Mouse (Mus musculus) lung, embryonic 15.5 days (tissue): Measurements from ENCODE around the gene Tmem221. TPM values are rescaled to one million over a fixed set of nuclear protein-coding genes. Genes with fewer than 3 reads are reported as not detected.

Experiments
- ATAC-seq: fragments of 200-750 bp; cut with Nextera tagmentation; 2 replicates; pipeline ENCODE4 v1.8.0; 2017; ENCODE audit warnings: moderate number of reproducible peaks, borderline replicate concordance; ENCODE audit not compliant: low FRiP score, low TSS enrichment; ENCODE audit errors: extremely low read depth
- H3K27ac ChIP-seq: fragments of 300-500 bp; sonication (generic); 2 replicates; pipeline ENCODE4 v1.5.1; 2015; ENCODE audit warnings: moderate library complexity, mild to moderate bottlenecking, inconsistent platforms
- H3K27me3 ChIP-seq: fragments of 300-500 bp; sonication (generic); 2 replicates; pipeline ENCODE4 v1.6.1; 2015; ENCODE audit warnings: inconsistent platforms
- H3K36me3 ChIP-seq: fragments of 300-500 bp; sonication (generic); 2 replicates; pipeline ENCODE4 v1.6.1; 2015; ENCODE audit warnings: inconsistent platforms
- H3K4me1 ChIP-seq: fragments of 300-500 bp; sonication (generic); 2 replicates; pipeline ENCODE4 v1.6.1; 2015; ENCODE audit warnings: inconsistent platforms
- H3K4me2 ChIP-seq: fragments of 300-500 bp; sonication (generic); 2 replicates; pipeline ENCODE4 v1.6.1; 2015; ENCODE audit warnings: inconsistent platforms, mild to moderate bottlenecking, moderate library complexity
- H3K4me3 ChIP-seq: fragments of 300-500 bp; sonication (generic); 2 replicates; pipeline ENCODE4 v1.5.1; 2015; ENCODE audit warnings: mild to moderate bottlenecking, inconsistent platforms
- H3K9ac ChIP-seq: fragments of 300-500 bp; sonication (generic); 2 replicates; pipeline ENCODE4 v1.6.1; 2015; ENCODE audit warnings: inconsistent platforms
- H3K9me3 ChIP-seq: fragments of 300-500 bp; sonication (generic); 2 replicates; pipeline ENCODE4 v1.6.1; 2016; ENCODE audit warnings: inconsistent platforms
- WGBS: fragments of 180-500 bp; shearing (Covaris S2); methylation state at CpG from one replicate; pipeline ENCODE4 v1.1.7; 2015; 5-methylcytosine and 5-hydroxymethylcytosine counted together
- polyA plus RNA-seq: library from polyadenylated mRNA; unstranded; fragments of >200 nt; fragmentation: Nextera tagmentation; extraction: Ambion mirVana; gene quantifications from 2 replicates; pipeline ENCODE4 v1.2.1, GENCODE M21; 2015

Gene Tmem221
- polyA plus RNA-seq, 1 experiment from 2014 or later: 4.6 TPM

DNA sequence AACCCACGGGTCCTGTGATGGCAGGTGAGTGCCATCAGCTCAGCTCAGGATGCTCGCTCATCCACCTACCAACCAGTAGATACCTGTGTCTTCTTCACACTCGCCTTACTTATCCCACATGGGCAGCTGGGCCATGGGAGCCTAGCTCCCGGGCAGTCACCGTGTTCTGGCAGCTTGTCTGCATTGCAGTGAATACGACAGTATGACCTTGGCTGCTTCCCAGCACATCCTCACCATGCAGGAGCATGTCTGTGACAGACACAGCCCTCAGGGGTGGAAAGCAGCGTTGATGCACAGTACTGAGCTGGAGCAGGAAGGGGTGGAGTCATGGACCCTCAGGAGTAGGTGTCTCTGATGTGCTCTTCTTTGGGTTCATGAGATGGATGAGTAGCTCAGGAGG, 15.8 kb upstream of the Tmem221 start:
- Histone ChIP-seq H3K4me1 (peaks cover 27% of the 10 kb centered on the region), H3K9me3 (no peaks in the 10 kb centered on the region), H3K27ac (no peak overlapping the region), H3K9ac (no peak overlapping the region), H3K27me3 (no peaks in the 10 kb centered on the region), H3K4me3 (no peak overlapping the region), H3K4me2 (no peak overlapping the region), H3K36me3 (no peaks in the 10 kb centered on the region)
- 58% methylated on average over 7 of the region's 7 CpGs for WGBS
- no peak for ATAC-seq

DNA sequence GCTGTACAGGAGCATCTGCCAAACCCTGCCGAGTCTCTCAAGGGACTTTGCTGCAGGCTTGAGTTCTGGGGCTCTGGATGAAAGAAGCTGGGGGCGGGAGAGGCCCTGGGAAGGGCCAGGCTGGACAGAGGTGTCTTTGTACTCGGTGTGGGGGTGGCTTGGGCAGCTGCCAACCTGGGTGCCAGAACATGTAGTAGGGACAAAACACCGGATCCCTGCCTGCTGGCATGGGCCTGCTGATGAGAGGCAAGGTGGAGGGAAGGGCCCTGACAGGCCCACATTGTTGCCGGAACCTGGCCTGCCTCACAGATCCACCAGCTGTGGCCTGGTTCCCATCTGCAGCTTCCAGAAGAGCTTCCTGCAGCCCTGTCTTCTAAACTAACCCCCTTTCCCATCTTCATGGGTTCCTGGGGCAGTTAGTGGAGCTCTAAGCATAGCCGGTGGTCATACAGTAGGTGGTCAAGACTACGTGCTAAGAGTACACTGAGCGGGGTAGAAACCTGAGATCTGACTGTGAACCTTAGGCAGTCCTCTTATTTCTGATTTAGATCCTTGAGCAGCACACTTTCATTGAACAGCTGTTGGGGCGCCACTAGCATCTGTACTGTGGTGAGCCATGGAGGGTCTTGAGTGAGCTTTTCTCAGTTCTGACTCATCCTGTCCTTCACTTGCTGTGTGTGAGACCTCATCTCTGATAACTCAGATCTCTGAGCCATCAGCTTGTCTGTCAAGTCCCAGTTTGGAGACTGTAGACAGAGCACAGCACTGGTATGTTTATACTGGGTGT, 14.4 kb upstream of the Tmem221 start:
- WGBS: 51% methylated on average over 9 of the region's 9 CpGs
- Histone ChIP-seq H3K4me1 (peaks cover 40% of the 10 kb centered on the region), H3K9ac (no peak overlapping the region), H3K4me3 (no peak overlapping the region), H3K27ac (peak overlapping the region; percentile 83), H3K9me3 (no peaks in the 10 kb centered on the region), H3K4me2 (peak overlapping the region; percentile 13; the same call in 1 of the 2 replicates), H3K36me3 (no peaks in the 10 kb centered on the region), H3K27me3 (no peaks in the 10 kb centered on the region)
- ATAC-seq: no peak

DNA sequence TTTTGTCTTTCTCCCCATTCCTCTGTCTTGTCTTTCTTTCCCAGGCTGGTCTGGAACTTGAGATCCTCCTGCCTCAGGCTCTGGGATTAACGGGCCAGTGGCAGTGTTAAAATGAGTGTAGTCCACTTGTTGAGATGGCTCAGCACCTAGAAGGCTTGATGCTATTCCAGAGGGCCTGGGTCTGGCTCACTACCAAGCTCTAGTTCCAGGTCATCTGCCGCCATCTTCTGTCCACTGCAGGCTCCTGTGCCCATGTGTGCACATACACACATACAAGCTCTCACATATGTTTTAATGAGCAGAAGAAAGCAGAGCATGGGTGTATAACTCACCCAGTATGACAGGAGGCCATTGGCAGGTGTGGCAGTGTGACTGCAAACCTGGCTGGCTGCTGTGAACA, 13.4 kb upstream of the Tmem221 start:
- no peak overlapping the region for H3K9ac ChIP-seq
- peaks cover 40% of the 10 kb centered on the region for H3K4me1 ChIP-seq
- no peaks in the 10 kb centered on the region for H3K36me3 ChIP-seq
- H3K4me2 ChIP-seq: no peak overlapping the region
- no peak for ATAC-seq
- WGBS: 82% methylated on average over 2 of the region's 2 CpGs
- peak overlapping the region; percentile 83; the same call in 1 of the 2 replicates for H3K27ac ChIP-seq
- no peaks in the 10 kb centered on the region; the same call in 1 of the 2 replicates for H3K27me3 ChIP-seq
- no peak overlapping the region; the same call in 1 of the 2 replicates for H3K4me3 ChIP-seq
- no peaks in the 10 kb centered on the region for H3K9me3 ChIP-seq

DNA sequence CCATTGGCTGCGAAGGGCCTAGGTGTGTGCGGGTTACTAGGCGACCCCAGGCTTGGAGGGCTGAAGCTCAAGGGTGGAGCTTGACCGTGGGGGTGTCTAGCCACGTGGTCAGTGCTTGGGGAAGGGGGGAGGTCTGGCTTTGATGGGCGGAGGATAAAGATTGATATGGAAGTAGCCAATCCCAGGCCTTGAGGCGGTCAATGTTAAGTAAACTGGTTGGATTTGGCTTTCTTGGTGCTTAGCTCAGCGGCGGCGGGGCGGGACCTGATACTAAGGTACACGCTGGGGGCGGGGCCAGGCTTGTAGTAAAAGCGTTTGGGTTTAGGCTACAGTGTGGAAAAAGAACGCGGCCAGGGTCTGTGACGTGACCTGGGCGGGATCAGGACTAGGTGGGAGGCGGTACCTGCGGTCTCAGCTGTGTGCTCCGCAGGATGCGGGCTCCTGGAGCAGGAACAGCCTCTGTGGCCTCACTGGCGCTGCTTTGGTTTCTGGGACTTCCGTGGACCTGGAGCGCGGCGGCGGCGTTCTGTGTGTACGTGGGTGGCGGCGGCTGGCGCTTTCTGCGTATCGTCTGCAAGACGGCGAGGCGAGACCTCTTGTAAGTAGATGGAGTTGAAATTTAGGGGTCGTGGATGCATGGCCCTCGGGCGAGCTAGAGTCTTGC, 11.8 kb upstream of the Tmem221 start:
- Histone ChIP-seq H3K36me3 (no peaks in the 10 kb centered on the region), H3K9ac (peak overlapping the region; percentile 58), H3K4me3 (peak overlapping the region; percentile 66), H3K4me2 (peak overlapping the region; percentile 82), H3K27ac (peak overlapping the region; percentile 92), H3K27me3 (no peaks in the 10 kb centered on the region; the same call in 1 of the 2 replicates), H3K9me3 (no peaks in the 10 kb centered on the region), H3K4me1 (peaks cover 40% of the 10 kb centered on the region)
- under 1% methylated on average over 41 of the region's 41 CpGs for WGBS
- peak; percentile 84 for ATAC-seq

DNA sequence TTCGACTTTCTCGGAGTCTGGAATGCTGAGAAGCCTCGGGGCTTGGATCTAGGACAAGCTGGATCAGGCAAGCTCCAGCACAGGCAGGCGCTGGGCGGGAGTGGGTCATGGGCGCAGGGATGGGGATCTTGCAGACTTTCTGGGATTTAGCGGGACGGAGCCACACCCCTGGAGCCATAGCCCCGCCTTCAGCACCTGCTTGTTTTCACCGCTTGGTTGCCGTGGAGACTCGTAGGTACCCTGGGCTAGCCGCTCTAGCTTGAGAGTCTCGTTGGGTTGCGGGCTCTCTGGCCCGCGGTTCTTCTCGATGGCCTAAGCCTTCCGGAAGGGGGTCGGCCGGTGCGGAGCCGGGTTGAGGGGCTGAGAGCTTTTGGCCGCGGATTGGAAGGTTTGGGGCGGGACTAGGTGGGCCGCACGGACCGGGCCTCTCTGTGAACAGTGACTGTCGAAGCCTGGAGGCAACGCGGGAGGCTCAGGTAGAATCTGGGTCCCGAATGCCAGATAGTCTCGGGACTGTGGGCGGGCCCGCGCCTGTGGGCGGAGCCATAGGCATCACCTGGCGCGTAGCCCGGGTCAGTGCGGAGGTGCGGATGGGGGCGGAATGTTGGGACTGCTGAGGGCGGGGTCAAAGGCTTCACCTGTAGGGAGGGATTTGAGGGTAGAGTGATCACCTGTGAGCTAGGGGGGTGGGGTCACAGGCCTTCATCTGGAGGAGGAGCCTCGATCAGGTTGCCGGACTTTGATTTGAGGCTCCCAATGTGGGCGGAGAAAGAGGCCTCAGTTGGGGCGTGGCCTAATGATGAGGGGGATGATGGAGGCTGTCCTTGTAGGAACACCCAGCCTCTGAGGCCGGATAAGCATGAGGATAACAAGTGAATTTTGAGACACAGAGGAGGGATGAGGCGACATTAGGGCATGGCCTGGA, 11.0 kb upstream of the Tmem221 start:
- WGBS: under 1% methylated on average over 51 of the region's 51 CpGs
- no peaks in the 10 kb centered on the region for H3K9me3 ChIP-seq
- no peaks in the 10 kb centered on the region; the same call in 1 of the 2 replicates for H3K27me3 ChIP-seq
- peak; percentile 69 for ATAC-seq
- peak overlapping the region; percentile 82 for H3K4me2 ChIP-seq
- H3K4me1 ChIP-seq: peaks cover 40% of the 10 kb centered on the region
- H3K27ac ChIP-seq: peak overlapping the region; percentile 92
- peak overlapping the region; percentile 66 for H3K4me3 ChIP-seq
- peak overlapping the region; percentile 51 for H3K9ac ChIP-seq
- H3K36me3 ChIP-seq: no peaks in the 10 kb centered on the region

DNA sequence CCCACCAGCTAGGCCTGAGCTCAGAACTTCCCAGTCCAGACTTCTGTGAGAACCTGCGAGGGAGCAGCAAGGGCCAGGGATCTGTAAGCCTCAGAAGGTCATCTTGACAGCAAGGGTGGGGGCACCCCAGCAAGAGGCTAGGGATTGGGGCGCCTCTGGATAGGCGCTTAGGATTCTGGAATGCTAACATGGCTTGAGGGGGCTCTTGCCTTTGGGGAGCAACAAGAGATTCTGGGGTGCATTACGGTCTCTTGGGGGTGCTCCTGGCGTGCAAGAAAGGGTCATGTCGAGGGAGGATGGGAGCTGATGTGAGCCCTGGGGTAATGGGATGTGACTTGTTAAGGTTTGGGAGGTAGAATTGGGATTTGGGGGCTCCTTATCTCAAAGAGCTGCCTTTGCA, 10.3 kb upstream of the Tmem221 start:
- 26% methylated on average over 6 of the region's 6 CpGs for WGBS
- peaks cover 2% of the 10 kb centered on the region; the same call in 1 of the 2 replicates for H3K27me3 ChIP-seq
- peak overlapping the region; percentile 66 for H3K4me3 ChIP-seq
- H3K4me1 ChIP-seq: peaks cover 40% of the 10 kb centered on the region
- no peak for ATAC-seq
- H3K9me3 ChIP-seq: 0 out of 2 replicates have a peak, but pooled peaks cover 3% of the 10 kb centered on the region
- H3K4me2 ChIP-seq: peak overlapping the region; percentile 82
- H3K27ac ChIP-seq: peak overlapping the region; percentile 92
- H3K9ac ChIP-seq: peak overlapping the region; percentile 51; the same call in 1 of the 2 replicates
- no peaks in the 10 kb centered on the region for H3K36me3 ChIP-seq

DNA sequence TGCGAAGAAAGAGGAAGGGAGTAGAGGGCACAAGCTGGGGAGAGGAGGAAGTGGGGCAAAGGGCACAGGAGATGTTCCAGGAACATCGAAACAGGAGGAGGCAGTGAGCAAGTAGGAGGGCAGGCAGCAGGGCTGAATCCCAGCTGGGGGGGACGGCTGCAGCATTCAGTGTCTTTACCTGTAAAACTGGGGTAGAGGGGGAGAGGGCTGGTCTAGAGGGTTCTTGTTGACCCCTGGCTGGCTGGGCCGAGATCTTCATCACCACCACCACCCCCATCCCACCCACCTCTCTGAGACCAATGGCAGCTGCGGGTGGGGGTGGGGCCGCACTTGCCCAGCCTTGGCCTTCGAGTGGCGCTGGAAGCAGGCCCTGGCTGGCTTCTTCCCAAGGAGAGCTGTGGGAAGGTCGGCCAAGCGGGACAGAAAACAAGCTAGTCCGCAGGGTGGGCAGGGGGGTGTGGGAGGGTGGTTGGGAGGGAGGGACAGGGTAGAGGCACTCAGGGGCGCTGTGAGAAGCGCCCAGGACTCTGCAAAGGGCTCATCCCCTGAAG, 9.8 kb upstream of the Tmem221 start, which contains the start of gene Slc27a1:
Slc27a1 (plus strand) TSS at position 496 of the 551 bp plus-strand sequence.
- Histone ChIP-seq H3K4me3 (peak within 1 kb of the TSS; percentile 66), H3K4me2 (peak within 1 kb of the TSS; percentile 82), H3K36me3 (no peaks in the 10 kb centered on the region), H3K27ac (peak within 1 kb of the TSS; percentile 92), H3K27me3 (peaks cover 6% of the 10 kb centered on the region), H3K9me3 (0 out of 2 replicates have a peak, but pooled peaks cover 3% of the 10 kb centered on the region), H3K4me1 (peaks cover 40% of the 10 kb centered on the region), H3K9ac (peak within 1 kb of the TSS; percentile 51)
- ATAC-seq: no peak
- 9% methylated on average over 13 of the region's 13 CpGs for WGBS

DNA sequence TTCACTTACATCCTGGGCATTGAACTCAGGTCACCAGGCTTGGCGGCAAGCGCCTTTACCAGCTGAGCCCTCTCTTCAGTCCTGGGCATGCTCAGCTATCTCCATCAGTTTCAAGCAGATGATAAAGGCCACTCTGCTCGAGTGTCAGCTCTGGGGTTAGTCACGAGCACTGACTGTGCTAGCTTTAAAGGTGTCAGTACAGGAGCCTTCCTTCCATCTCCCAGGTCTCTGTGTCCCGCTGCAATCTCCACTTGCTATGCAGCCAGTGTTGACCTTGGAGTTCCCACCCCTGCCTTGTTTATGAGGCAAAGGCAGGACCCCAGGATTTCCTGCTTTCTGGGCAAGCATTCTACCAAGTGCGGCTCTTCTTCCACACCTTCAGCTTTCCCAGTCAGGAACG, 8.9 kb upstream of the Tmem221 start:
- Histone ChIP-seq H3K9me3 (0 out of 2 replicates have a peak, but pooled peaks cover 3% of the 10 kb centered on the region), H3K36me3 (no peaks in the 10 kb centered on the region), H3K9ac (no peak overlapping the region), H3K4me2 (no peak overlapping the region), H3K27ac (no peak overlapping the region), H3K27me3 (peaks cover 15% of the 10 kb centered on the region), H3K4me3 (no peak overlapping the region), H3K4me1 (peaks cover 41% of the 10 kb centered on the region)
- no peak for ATAC-seq
- 60% methylated on average over 7 of the region's 7 CpGs for WGBS

DNA sequence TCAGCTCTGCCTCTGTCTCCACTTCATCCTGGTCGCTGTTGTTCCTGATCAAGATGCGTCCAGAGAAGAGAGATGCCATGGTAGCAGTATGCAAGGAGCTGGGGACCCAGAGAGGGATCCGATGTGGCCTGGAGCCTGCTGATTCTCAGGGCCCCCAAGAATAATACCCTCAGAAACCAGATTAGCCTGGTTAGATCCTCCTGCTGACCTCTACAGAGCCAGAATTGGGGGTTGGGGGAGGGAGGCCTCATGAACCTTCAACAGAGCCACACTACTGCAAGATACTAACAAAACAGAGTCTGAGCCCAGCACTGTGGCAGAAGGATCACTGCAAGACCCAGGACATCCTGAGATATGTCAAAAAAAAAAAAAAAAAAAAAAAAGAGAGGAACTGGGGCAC, 7.8 kb upstream of the Tmem221 start, which contains the start of gene Nxnl1:
Nxnl1 (minus strand) TSS at position 101 of the 400 bp plus-strand sequence.
- Histone ChIP-seq H3K9me3 (0 out of 2 replicates have a peak, but pooled peaks cover 3% of the 10 kb centered on the region), H3K27ac (no peak within 1 kb of the TSS), H3K4me2 (no peak within 1 kb of the TSS), H3K9ac (no peak within 1 kb of the TSS), H3K36me3 (no peaks in the 10 kb centered on the region), H3K4me1 (peaks cover 36% of the 10 kb centered on the region), H3K27me3 (peaks cover 25% of the 10 kb centered on the region), H3K4me3 (no peak within 1 kb of the TSS)
- 76% methylated on average over 3 of the region's 3 CpGs for WGBS
- no peak for ATAC-seq

DNA sequence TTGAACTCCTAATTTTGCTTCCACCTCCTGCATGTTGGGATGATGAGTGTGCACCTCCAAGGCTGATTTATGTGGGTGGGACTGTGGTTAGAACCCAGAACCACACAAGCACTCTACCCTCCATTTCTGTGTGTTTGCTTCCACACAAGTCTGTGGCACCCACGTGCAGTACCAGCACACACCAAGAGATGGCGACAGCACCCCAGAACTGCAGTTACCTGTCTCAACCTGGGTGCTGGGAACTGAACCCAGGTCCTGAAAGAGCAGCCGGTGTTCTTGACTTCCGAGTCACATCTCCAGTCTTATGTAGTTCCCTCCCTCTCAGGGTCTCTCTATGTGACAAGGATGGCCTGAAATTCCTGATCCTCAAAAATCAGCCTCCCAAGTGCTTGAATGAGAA, 5.3 kb upstream of the Tmem221 start:
- Histone ChIP-seq H3K4me1 (peaks cover 21% of the 10 kb centered on the region), H3K27me3 (peaks cover 48% of the 10 kb centered on the region), H3K9ac (no peak overlapping the region), H3K27ac (no peak overlapping the region), H3K4me3 (no peak overlapping the region), H3K36me3 (no peaks in the 10 kb centered on the region), H3K9me3 (0 out of 2 replicates have a peak, but pooled peaks cover 3% of the 10 kb centered on the region), H3K4me2 (no peak overlapping the region)
- no peak for ATAC-seq
- WGBS: 87% methylated on average over 4 of the region's 4 CpGs

DNA sequence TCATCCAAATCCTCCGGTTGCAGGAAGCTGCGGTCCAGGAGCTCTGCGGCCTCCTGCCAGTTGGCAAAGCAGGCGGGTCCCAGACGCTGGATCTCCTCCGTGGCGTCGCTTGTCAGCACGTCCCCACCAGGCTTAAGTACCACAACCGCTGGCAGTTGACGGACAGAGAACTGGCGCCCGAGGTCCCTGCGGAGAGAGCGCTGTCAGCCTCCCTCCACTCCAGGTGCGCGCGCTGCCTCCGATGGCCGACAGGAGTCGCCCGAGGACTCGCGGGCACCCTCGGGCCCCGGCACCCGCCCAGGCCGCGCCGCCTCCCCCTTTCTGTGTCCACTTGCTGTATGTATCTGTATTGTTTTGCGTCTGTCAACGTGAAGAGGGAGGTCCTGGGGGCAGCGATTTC, 4.1 kb upstream of the Tmem221 start:
- ATAC-seq: peak; percentile 12; the same call in 1 of the 2 replicates

More for the DNA sequence above, 4.1 kb upstream of the Tmem221 start:
- H3K4me1 ChIP-seq: peaks cover 23% of the 10 kb centered on the region
- H3K27ac ChIP-seq: no peak overlapping the region
- peak overlapping the region; percentile 51 for H3K4me2 ChIP-seq
- no peak overlapping the region for H3K9ac ChIP-seq
- 0 out of 2 replicates have a peak, but pooled peaks cover 3% of the 10 kb centered on the region for H3K9me3 ChIP-seq
- WGBS: under 1% methylated on average over 33 of the region's 33 CpGs
- peaks cover 61% of the 10 kb centered on the region for H3K27me3 ChIP-seq
- H3K4me3 ChIP-seq: peak overlapping the region; percentile 17
- H3K36me3 ChIP-seq: no peaks in the 10 kb centered on the region
